Mouse (Mus musculus): Measurements from ENCODE around the gene Dhx9. TPM values are rescaled to one million over a fixed set of nuclear protein-coding genes. Genes with fewer than 3 reads are reported as not detected.
A peak's percentile ranks its signal among the peaks of the same experiment; 100 is the strongest.
"Not testable (repeated sequence)": the region's sequence is repeated elsewhere in the genome, so short reads cannot be mapped to it uniquely, and the experiment has no call there.

Dhx9 gene
- total RNA-seq, 4 experiments from 2014 or later = 18.8 to 23.4 (median 20.3) TPM

DNA sequence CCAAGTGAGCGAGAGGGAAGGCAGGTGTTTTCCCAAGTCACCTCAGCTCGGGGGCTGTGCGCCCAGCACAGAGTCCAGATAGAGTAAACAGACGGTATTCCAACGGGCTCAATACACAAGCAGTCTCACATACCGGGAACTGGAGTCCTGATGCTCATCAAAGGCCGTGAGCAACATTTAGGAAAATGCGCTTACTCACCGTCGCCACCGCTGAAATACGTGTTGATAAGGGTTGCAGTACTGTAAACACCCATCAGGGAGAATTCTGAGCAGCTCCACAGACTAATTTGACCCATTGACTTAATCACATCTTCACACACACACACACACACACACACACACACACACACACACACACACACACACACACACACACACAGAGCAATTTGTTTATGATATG is 63.2 kb downstream of the Dhx9 start:
- no peak for DNase-seq (ENCODE audit: low spot score in 2 of 2)

DNA sequence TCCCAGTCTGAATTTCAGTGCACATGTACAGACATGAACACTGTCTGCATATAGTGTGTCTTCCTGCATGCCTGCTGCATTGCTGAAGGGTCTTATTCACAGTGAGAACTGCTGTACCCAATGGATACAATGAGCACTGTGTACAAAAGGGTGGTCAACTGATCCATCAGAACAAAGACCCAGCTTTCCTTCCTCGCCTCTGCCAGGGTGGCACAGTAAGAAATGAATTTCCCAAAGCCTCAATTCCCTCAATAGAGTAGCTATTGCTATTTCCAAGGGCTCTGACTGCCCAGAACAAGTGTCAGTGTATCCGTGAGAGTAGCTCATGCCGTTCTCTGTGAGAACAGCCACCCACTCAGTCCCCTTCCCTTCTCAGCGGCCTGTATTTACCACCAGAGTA is 69.7 kb downstream of the Dhx9 start:
- DNase-seq (ENCODE audit: low spot score in 2 of 2) = not testable (repeated sequence)

DNA sequence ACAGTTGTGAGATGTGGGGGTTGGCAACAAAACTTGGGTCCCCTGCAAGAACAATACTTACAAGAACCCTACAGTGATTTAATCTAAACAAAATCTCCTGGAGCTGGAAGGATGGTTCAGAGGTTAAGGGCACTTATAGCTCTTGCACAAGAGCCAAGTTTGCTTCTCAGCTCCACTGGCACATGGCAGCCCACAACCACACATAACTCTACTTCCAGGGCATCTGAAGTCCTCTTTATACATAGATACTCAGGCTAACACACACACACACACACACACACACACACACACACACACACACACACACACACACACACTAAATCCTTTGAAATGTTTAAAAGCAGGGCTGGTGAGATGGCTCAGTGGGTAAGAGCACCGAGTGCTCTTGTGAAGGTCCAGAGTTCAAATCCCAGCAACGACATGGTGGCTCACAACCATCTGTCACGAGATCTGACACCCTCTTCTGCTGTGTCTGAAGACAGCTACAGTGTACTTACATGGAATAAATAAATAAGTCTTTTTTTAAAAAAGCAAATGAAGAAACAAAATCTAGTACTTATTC is 71.1 kb downstream of the Dhx9 start:
- not testable (repeated sequence) for DNase-seq (ENCODE audit: low spot score in 2 of 2)

DNA sequence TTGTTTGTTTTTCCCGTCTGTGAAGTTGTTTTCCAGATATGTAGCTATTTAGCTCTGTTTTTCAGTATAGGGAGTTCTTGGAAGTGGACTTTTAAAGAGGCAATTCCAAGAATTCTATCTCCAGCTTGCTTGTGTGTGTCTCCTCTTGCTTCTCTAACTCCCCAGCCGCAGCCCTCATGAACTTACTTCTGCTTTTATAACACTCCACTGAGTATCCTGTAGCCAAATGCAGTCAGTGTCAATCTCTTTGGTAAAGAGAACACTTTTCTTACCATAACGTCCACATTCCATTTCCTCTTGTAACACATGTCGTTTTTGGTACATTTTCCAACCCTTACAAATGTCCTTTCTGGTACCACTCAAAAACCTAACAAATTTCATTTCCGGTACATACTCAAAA is 71.7 kb downstream of the Dhx9 start:
- not testable (repeated sequence) for DNase-seq (ENCODE audit: low spot score in 2 of 2)

DNA sequence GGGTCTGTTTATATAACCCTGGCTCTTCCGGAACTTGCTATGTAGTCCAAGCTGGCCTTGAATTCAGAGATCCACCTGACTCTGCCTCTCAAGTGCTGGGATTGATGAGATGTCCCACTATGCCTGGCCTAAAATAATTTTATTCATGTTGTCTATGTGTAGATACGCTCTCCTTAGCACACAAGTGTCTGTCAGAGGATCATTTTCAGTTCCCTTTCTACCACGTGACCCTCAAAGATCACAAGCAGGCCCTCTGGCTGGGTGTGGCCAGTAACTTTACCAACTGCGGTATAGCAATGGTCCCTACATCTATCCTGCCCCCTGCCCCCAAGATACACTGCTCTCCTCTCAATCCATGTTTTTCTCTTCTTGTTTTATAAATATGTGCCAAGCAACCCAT is 72.5 kb downstream of the Dhx9 start:
- DNase-seq (ENCODE audit: low spot score in 2 of 2) = peak; percentile 18 to 37

DNA sequence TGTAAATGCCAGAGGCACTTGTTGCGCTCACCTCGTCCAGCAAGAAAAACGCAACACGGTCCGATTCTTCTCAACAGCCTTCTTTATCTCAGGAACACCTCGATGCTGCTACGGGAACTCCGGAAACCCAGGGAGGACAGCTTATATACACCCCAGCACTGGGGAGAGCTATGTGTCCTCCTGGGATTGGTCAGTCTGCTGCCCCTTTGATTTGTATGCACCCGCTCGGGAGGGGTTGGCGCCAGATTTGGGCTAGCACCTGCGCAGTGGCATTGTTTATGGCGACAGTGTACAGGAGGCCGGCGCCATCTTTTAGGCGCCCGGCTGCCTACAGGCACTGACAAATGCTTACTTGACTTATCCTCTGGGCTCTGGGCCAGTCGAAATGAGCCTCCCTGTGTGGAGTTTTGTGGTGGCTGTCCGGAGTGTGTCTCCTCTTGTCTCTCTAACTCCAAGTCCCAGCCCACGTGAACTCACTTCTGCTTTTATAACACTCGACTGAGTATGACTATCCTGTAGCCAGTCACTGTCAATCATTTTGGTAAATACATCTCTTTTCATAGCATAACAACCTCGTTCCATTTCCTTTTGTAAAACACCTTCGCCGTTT is 73.2 kb downstream of the Dhx9 start:
- DNase-seq (ENCODE audit: low spot score in 2 of 2) = peak; percentile 46 to 54

DNA sequence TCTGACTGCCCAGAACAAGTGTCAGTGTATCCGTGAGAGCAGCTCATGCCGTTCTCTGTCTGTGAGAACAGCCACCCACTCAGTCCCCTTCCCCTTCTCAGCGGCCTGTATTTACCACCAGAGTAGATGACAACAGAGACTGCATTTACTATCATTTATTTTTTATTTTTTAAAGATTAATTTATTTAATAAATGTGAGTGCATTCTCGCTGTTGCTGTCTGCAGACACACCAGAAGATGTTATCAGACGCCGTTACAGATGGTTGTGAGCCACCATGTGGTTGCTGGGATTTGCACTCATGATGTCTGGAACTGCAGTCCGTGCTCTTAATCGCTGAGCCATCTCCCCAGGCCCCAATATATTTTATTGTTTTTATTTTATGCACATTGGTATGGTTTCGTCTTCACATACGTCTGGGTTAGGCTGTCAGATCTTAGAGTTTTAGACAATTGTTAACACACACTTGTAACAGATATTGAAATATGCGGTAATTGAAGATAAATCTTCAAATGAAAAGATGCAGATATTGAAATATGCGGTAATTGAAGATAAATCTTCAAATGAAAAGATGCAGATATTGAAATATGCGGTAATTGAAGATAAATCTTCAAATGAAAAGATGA is 74.0 kb downstream of the Dhx9 start:
- DNase-seq (ENCODE audit: low spot score in 2 of 2) = not testable (repeated sequence)

DNA sequence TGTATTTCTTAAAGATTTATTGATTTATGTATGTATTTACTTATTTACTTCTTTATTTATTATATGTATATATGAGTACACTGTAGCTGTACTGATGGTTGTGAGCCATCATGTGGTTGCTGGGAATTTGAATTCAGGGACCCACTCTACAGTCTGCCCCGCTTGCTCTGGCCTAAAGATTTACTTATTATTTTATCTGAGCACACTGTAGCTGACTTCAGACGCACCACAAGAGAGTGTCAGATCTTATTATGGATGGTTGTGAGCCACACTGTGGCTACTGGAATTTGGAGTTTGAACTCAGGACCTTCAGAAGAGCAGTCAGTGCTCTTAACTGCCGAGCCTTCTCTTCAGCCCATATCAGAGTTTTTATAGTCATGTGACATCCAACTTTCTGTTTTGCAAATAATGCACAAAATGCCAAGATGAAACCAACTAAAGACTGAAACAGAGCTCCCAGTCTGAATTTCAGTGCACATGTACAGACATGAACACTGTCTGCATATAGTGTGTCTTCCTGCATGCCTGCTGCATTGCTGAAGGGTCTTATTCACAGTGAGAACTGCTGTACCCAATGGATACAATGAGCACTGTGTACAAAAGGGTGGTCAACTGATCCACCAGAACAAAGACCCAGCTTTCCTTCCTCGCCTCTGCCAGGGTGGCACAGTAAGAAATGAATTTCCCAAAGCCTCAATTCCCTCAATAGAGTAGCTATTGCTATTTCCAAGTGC is 74.6 kb downstream of the Dhx9 start:
- DNase-seq (ENCODE audit: low spot score in 2 of 2) = not testable (repeated sequence)

DNA sequence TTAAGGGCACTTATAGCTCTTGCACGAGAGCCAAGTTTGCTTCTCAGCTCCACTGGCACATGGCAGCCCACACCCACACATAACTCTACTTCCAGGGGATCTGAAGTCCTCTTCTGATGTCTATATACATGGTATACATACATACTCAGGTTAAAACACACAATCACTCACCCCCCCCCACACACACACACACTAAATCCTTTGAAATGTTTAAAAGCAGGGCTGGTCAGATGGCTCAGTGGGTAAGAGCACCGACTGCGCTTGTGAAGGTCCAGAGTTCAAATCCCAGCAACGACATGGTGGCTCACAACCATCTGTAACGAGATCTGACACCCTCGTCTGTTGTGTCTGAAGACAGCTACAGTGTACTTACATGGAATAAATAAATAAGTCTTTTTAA is 75.7 kb downstream of the Dhx9 start:
- no peak for DNase-seq (ENCODE audit: low spot score in 2 of 2)

DNA sequence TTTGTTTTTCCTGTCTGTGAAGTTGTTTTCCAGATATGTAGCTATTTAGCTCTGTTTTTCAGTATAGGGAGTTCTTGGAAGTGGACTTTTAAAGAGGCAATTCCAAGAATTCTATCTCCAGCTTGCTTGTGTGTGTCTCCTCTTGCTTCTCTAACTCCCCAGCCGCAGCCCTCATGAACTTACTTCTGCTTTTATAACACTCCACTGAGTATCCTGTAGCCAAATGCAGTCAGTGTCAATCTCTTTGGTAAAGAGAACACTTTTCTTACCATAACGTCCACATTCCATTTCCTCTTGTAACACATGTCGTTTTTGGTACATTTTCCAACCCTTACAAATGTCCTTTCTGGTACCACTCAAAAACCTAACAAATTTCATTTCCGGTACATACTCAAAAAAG is 76.5 kb downstream of the Dhx9 start:
- DNase-seq (ENCODE audit: low spot score in 2 of 2) = not testable (repeated sequence)

DNA sequence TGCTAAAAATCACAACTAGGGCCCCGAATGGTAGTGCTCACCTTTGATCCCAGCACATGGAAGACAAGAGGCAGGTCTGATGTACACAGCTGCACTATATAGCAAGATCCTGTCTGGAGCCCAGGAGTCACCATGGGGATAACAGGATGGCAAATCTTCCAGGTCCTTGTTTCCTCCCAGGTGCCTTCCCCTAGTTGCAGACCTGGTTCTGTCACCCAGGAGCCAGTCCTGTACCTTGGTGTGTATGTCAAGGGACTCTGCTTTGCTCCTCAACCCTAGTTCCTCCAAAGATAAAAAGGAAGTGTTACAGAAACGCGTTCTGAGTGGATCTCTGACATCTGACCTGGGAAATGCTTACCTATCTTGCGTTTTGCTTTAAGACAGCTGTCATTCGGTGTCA is 79.2 kb downstream of the Dhx9 start:
- DNase-seq (ENCODE audit: low spot score in 2 of 2) = not testable (repeated sequence)

DNA sequence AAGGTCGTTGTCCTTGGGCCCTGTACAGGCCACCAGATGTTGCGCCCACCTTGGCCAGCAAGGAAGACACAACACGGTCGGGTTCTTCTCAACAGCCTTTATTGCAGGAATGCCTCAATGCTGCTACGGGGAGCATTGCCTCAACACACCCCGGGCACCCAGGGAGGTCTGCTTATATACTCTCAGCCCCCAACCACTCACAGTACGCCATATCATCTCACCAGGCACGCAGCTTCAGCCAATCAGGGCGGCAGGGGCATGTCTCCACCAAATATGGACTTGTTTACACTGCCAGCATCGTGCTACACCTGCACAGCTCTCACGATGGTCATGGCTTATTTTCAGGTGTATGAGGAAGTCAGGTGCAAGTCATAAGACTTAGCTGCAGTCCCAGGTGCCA is 79.8 kb downstream of the Dhx9 start:
- DNase-seq (ENCODE audit: low spot score in 2 of 2) = not testable (repeated sequence)

Other genes starting within 250 kb of the Dhx9 start
- 10 to 100 TPM; 34.7 to 54.8 (median 46.8) TPM for gene Lamc1, start 154.9 kb downstream of the Dhx9 start, total RNA-seq (2022)
- gene Shcbp1l, start 62.5 kb downstream of the Dhx9 start, total RNA-seq (2022) = not detected
- gene Npl, start 62.4 kb upstream of the Dhx9 start, total RNA-seq (2022) = 1 to 10 TPM; 1.6 to 2.7 (median 1.8) TPM
- gene Rgs8, start 165.4 kb upstream of the Dhx9 start, total RNA-seq (2022) = not detected

Measured in gastrocnemius, adult 8-10 months (tissue).